Mouse (Mus musculus) heart, embryonic 16.5 days (tissue): ENCODE measurements around the gene Nedd9. TPM values are rescaled to one million over a fixed set of nuclear protein-coding genes. Genes with fewer than 3 reads are reported as not detected.
"Not testable (repeated sequence)": the region's sequence is repeated elsewhere in the genome, so short reads cannot be mapped to it uniquely, and the experiment has no call there.

Experiments used
- ATAC-seq: fragments of 200-750 bp; cut with Nextera tagmentation; replicated peaks from 2 replicates; pipeline ENCODE4 v1.8.0; 2017; ENCODE audit warnings: moderate number of reproducible peaks; ENCODE audit not compliant: insufficient read depth, low FRiP score; ENCODE audit errors: extremely low read depth
- H3K27ac ChIP-seq: fragments of 300-500 bp; sonication (generic); 2 replicates; pipeline ENCODE4 v1.5.1; 2014; ENCODE audit warnings: mild to moderate bottlenecking, low read length, control low read depth, moderate library complexity
- H3K27me3 ChIP-seq: fragments of 300-500 bp; sonication (generic); 2 replicates; pipeline ENCODE4 v1.6.1; 2014; ENCODE audit warnings: low read length, mixed read lengths; ENCODE audit not compliant: control insufficient read depth, insufficient read depth
- H3K36me3 ChIP-seq: fragments of 300-500 bp; sonication (generic); 2 replicates; pipeline ENCODE4 v1.6.1; 2014; ENCODE audit not compliant: control insufficient read depth, insufficient read depth
- H3K4me1 ChIP-seq: fragments of 300-500 bp; sonication (generic); 2 replicates; pipeline ENCODE4 v1.6.1; 2014; ENCODE audit warnings: low read length, mixed read lengths; ENCODE audit not compliant: control insufficient read depth, insufficient read depth
- H3K4me2 ChIP-seq: fragments of 300-500 bp; sonication (generic); 2 replicates; pipeline ENCODE4 v1.6.1; 2014; ENCODE audit warnings: low read depth, mild to moderate bottlenecking, control low read depth, low read length
- H3K4me3 ChIP-seq: fragments of 300-500 bp; sonication (generic); 2 replicates; pipeline ENCODE4 v1.5.1; 2014; ENCODE audit warnings: mild to moderate bottlenecking, control low read depth, low read length
- H3K9ac ChIP-seq: fragments of 300-500 bp; sonication (generic); 2 replicates; pipeline ENCODE4 v1.6.1; 2014; ENCODE audit warnings: low read length, control low read depth
- H3K9me3 ChIP-seq: fragments of 300-500 bp; sonication (generic); replicated peaks from 2 replicates; pipeline ENCODE4 v1.6.1; 2016; ENCODE audit warnings: low read length; ENCODE audit not compliant: control insufficient read depth
- WGBS: fragments of 180-500 bp; shearing (Covaris S2); extraction: QIAGEN DNeasy Blood & Tissue Kit; methylation state at CpG from one replicate; pipeline ENCODE4 v1.1.7; 2014; 5-methylcytosine and 5-hydroxymethylcytosine counted together
- polyA plus RNA-seq: library from polyadenylated mRNA; unstranded; fragments of >200 nt; fragmentation: Nextera tagmentation; extraction: Ambion mirVana; gene quantifications from 2 replicates; pipeline ENCODE4 v1.2.1, GENCODE M21; 2015

Nedd9 gene
- polyA plus RNA-seq, 1 experiment from 2014 or later, result 19.5 TPM

DNA sequence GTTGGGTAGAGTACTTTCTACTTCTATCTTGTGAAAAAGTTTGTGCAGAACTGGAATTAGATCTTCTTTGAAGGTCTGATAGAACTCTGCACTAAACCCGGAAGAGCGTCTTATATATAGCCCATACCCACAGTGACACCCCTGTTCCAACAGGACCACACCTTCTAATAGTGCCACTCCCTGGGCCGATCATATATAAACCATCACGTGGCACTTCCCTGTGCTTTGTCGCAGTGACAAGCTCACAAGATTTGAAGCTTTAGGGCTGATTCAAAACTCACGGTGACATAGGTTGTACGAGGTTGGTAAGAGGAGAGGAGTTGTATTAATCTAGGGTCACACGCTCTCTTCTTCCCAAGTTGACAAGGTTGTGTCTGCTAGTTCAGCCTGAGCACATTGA lies 225.5 kb downstream of the Nedd9 start:
- H3K36me3 ChIP-seq, H3K9me3 ChIP-seq, H3K4me1 ChIP-seq, ATAC-seq, H3K4me3 ChIP-seq, H3K27me3 ChIP-seq, H3K27ac ChIP-seq, H3K4me2 ChIP-seq, H3K9ac ChIP-seq: not testable (repeated sequence)
- WGBS, result 90% methylated on average over 8 of the region's 8 CpGs

Other genes with a start within 250 kb of the Nedd9 start
- gene Smim13, start 237.5 kb downstream of the Nedd9 start, polyA plus RNA-seq, result 10.1 and 10.4 TPM in 2 replicates
- gene Gm17364, start 213.4 kb downstream of the Nedd9 start, polyA plus RNA-seq, result not detected in 2 replicates
- gene Tmem170b, start 118.5 kb upstream of the Nedd9 start, polyA plus RNA-seq, result 12.1 and 12.3 TPM in 2 replicates